Mouse (Mus musculus) kidney, adult 2 months (tissue): Measurements from ENCODE around the gene Hcrt.

Experiments used
- CTCF ChIP-seq: fragments of 200-500 bp; conservative IDR thresholded peaks from 2 replicates; pipeline ENCODE4 v1.5.1; 2011; ENCODE audit warnings: low read depth, mild to moderate bottlenecking, control low read depth, low read length, moderate library complexity, mixed read lengths; ENCODE audit not compliant: insufficient read depth, insufficient read length
- POLR2A ChIP-seq: fragments of 200-500 bp; IDR thresholded peaks from one replicate; pipeline ENCODE4 v1.6.1; 2011; ENCODE audit warnings: low read depth, low read length, control low read depth

DNA sequence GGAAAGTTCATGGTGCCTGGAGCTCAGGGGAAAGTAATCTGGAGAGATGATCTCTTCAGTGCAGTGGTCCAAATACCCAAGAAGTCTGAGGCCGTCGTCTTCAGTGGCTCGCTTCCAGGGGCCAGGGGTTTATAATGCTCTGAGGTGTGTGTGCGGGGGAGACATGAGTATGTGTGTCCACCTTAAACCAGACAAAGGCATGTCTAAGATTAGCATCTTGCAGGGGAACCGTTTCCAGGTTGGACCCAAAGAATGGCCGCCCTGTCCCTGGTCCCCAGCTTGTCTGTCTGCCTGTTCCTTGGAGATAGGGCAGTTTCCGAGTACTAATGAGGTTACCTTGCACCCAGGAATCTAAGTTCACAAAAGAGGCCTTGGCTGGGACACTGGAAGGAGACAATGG is at the start of gene Hcrt:
- TF ChIP-seq CTCF (no peak), POLR2A (no peak)
